Mouse (Mus musculus) skeletal muscle tissue, postnatal 0 days (tissue): ENCODE measurements around the gene Gm13199. TPM values are rescaled to one million over a fixed set of nuclear protein-coding genes. Genes with fewer than 3 reads are reported as not detected.

Source experiments
- polyA plus RNA-seq: library from polyadenylated mRNA; unstranded; fragments of >200 nt; fragmentation: Nextera tagmentation; extraction: Ambion mirVana; gene quantifications from 2 replicates; pipeline ENCODE4 v1.2.1, GENCODE M21; 2015

The Gm13199 gene
- 0.26 and 0.27 TPM in 2 replicates for polyA plus RNA-seq

DNA sequence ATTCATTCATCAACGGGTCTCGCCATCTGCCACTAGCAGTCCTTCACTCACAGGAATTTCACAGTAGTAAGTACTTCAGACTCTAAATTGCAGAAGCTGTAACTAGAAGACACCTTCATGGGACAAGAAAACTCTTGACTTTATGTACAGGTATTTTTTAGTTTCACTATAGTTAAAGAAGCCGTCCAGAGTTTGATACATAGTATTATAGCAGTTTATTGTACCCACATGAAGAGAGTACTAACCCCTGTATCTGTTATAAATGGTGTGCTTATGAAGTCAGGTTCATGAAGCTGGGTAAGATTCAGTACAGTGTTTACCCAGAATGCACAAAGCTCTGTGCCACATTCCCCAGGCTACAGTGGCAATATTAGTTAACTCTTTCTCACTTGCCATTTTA, at the start of gene Gm13199:
Gene Gm13199, minus strand, starts transcription at position 101 of the 400 bp plus-strand sequence.

DNA sequence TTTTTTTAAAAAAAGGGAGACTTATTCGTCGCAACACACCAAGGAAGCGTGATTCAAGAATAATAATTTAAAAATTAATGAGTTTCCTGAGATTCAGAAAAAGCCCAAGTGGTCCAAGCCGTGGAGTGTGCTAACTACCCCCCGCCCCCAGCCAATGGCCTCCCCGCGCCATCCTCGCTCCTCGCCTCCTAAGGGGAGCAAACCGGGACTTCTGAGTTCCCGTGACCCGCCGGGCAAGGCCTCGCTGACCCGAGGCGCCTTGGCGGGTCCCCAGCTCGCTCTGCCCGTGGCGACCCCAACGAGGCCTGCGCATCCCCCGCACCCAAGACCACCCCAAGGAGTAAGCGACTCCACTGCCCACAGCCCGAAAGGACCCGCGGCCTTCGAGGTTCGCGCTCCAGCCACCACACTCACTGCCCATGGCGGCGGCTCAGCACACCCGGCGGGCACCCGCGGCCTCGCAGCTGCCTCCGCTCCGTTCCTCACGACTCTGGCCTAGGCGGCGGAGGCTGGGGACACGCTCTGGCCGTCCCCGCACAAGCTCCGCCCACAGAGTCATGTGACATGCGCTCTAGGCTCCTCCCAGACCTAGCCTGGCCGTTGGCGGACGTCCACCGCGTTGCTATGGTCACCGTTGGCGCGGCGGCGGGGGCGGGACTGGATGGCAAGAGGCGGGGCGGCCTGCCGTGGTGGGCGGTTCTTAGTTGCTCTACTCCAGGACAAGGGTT, 32.3 kb upstream of the Gm13199 start, which contains the start of gene Sec61a2:
Gene Sec61a2, minus strand, starts transcription at position 590 of the 728 bp plus-strand sequence.

DNA sequence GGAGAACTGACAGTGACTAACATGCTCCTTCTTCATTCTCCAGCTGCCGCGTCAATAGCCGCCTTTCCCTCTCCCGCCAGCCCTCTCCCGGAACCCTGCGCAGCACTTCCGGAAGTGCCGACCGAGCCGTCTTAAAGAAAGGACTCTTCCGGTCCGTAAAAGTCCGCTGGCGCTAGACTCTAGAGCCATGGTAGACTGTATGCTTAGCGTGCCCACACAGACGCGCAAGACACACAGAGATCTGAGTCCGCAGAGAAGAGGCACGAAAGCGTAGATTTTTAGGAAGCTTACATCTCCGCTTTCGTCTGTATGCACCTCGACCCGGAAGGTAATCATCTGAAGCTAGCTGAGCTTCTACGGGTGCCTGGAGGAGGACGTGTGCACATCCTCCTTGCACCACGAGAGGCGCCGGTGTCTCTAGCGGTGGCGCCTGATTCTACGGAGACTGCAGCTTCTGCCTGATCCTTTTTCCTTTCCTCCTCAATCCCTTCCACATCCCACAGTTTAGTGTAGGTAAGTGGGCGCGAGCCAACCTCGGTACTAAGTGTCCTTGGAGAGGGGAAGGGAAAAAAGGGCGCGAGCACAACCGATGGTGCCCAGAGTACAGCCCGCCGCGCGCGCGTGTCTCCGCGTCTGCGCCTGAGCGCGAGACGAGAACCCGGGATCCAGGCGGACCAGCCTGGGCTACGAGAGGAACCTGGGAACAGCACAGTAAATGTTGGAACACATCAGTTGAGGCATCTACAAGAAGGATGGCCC, 17.7 kb downstream of the Gm13199 start, which contains the start of the genes Nudt5 and Cdc123:
Gene Nudt5, plus strand, starts transcription at position 147 of the 759 bp plus-strand sequence.
Gene Cdc123, minus strand, starts transcription at position 292 of the 759 bp plus-strand sequence.

Other genes starting within 250 kb of the Gm13199 start
- gene Camk1d, start 148.4 kb downstream of the Gm13199 start, polyA plus RNA-seq: 1.4 and 2.1 TPM in 2 replicates
- gene Nudt5, start 17.9 kb downstream of the Gm13199 start, polyA plus RNA-seq: 16.7 and 19.1 TPM in 2 replicates
- 125 and 145 TPM in 2 replicates for gene Cdc123, start 17.8 kb downstream of the Gm13199 start, polyA plus RNA-seq
- gene Sec61a2, start 32.5 kb upstream of the Gm13199 start, polyA plus RNA-seq: 43.5 and 44.9 TPM in 2 replicates
- gene Dhtkd1, start 79.9 kb upstream of the Gm13199 start, polyA plus RNA-seq: 0.90 TPM in 2 replicates
- 3.7 and 4.3 TPM in 2 replicates for gene Upf2, start 88.5 kb upstream of the Gm13199 start, polyA plus RNA-seq